Comparison of ENCODE assay signal across 14 mouse cellular contexts in genomic region chr17:7271522-7272134, GRCm38 (mm10). TPM values are rescaled to one million over a fixed set of nuclear protein-coding genes. Genes with fewer than 3 reads are reported as not detected.
DNase-seq lines count a peak whose midpoint lies in the region; ATAC-seq and TF ChIP-seq lines count a peak whose summit lies in the region.
"Had no signal": no experiment of that assay in that cellular context is flagged by ENCODE, and none has a peak within 500 bp of the region (broad histone marks: within the 10 kb centered on the region; RNA-seq: fewer than 3 reads in every experiment).

No protein-coding gene starts in this region.

- no peak overlapping the region for H3K4me2 ChIP-seq in lung, embryonic 14.5 days
- H3K4me2 ChIP-seq in embryonic facial prominence, embryonic 15.5 days (replicated peaks): no peak overlapping the region
- no peak overlapping the region for H3K4me2 ChIP-seq in myocyte (ENCODE audit: low read depth)
- H3K4me2 ChIP-seq: hindbrain, embryonic 15.5 days; liver, embryonic 13.5 days had no signal

- peaks cover 77% of the 10 kb centered on the region for H3K4me1 ChIP-seq in heart, embryonic 10.5 days
- peaks cover 14% of the 10 kb centered on the region; the same call in 1 of the 2 replicates for H3K4me1 ChIP-seq in lung, embryonic 14.5 days (ENCODE audit: insufficient read depth)
- peaks cover 17% of the 10 kb centered on the region for H3K4me1 ChIP-seq in embryonic facial prominence, embryonic 15.5 days
- H3K4me1 ChIP-seq: liver, embryonic 13.5 days had no signal

- peak; percentile 87 for ATAC-seq in lung, embryonic 14.5 days (ENCODE audit: insufficient read depth)
- peak; percentile 83 for ATAC-seq in embryonic facial prominence, embryonic 15.5 days (ENCODE audit: insufficient number of reproducible peaks, low FRiP score, low TSS enrichment, low read depth)

- intact Hi-C loops in heart, postnatal 14 days (cut with DNase I): no loop called here

- peaks cover 23% of the 10 kb centered on the region for H3K36me3 ChIP-seq in heart, embryonic 10.5 days
- H3K36me3 ChIP-seq in lung, embryonic 14.5 days (ENCODE audit: insufficient read depth): no peaks in the 10 kb centered on the region; the same call in 1 of the 2 replicates
- no peaks in the 10 kb centered on the region for H3K36me3 ChIP-seq in embryonic facial prominence, embryonic 15.5 days
- no peaks in the 10 kb centered on the region for H3K36me3 ChIP-seq in myocyte (ENCODE audit: control insufficient read depth, insufficient read depth)
- H3K36me3 ChIP-seq: hindbrain, embryonic 15.5 days; liver, embryonic 13.5 days had no signal

- no peaks in the 10 kb centered on the region for H3K79me2 ChIP-seq in myocyte (ENCODE audit: control insufficient read depth, insufficient read depth)

- TF ChIP-seq POLR2A in myocyte (IDR thresholded peaks at IDR 0.05; ENCODE audit: insufficient read length, low read depth): no peak

- peak overlapping the region; percentile 80 for H3K27ac ChIP-seq in heart, embryonic 10.5 days
- no peak overlapping the region for H3K27ac ChIP-seq in lung, embryonic 14.5 days (ENCODE audit: low read depth)
- H3K27ac ChIP-seq in embryonic facial prominence, embryonic 15.5 days (replicated peaks): no peak overlapping the region; the same call in 1 of the 2 replicates
- H3K27ac ChIP-seq: hindbrain, embryonic 15.5 days; liver, embryonic 13.5 days had no signal

- no peak overlapping the region for H3ac ChIP-seq in myocyte (ENCODE audit: control insufficient read depth, insufficient read length)

- WGBS in heart, embryonic 10.5 days: 43% methylated on average over 10 of the region's 10 CpGs
- WGBS in lung, embryonic 14.5 days: 12% methylated on average over 10 of the region's 10 CpGs
- 43% methylated on average over 10 of the region's 10 CpGs for WGBS in embryonic facial prominence, embryonic 15.5 days

- no peaks in the 10 kb centered on the region for H3K9me3 ChIP-seq in heart, embryonic 10.5 days
- no peaks in the 10 kb centered on the region for H3K9me3 ChIP-seq in lung, embryonic 14.5 days (ENCODE audit: low read depth, low read length)
- no peaks in the 10 kb centered on the region for H3K9me3 ChIP-seq in embryonic facial prominence, embryonic 15.5 days (replicated peaks)
- H3K9me3 ChIP-seq: hindbrain, embryonic 15.5 days; liver, embryonic 13.5 days had no signal

- no peak for TF ChIP-seq CTCF in lung, embryonic 14.5 days (IDR thresholded peaks at IDR 0.05; ENCODE audit: low read depth)

- no peaks in the 10 kb centered on the region for H3K27me3 ChIP-seq in heart, embryonic 10.5 days (ENCODE audit: insufficient read depth, poor library complexity, severe bottlenecking)
- H3K27me3 ChIP-seq in lung, embryonic 14.5 days (ENCODE audit: insufficient read depth, low read length): no peaks in the 10 kb centered on the region; the same call in 1 of the 2 replicates
- no peaks in the 10 kb centered on the region for H3K27me3 ChIP-seq in embryonic facial prominence, embryonic 15.5 days
- H3K27me3 ChIP-seq in myocyte (ENCODE audit: control insufficient read depth, insufficient read depth, insufficient read length): no peaks in the 10 kb centered on the region
- H3K27me3 ChIP-seq: hindbrain, embryonic 15.5 days; liver, embryonic 13.5 days had no signal

- H3K4me3 ChIP-seq in heart, embryonic 10.5 days: no peak overlapping the region
- no peak overlapping the region for H3K4me3 ChIP-seq in lung, embryonic 14.5 days (ENCODE audit: low read depth, low read length)
- H3K4me3 ChIP-seq in embryonic facial prominence, embryonic 15.5 days (replicated peaks): no peak overlapping the region
- H3K4me3 ChIP-seq in myocyte: no peak overlapping the region
- H3K4me3 ChIP-seq: hindbrain, embryonic 15.5 days; liver, embryonic 13.5 days had no signal

- no peak overlapping the region for H3K9ac ChIP-seq in lung, embryonic 14.5 days
- no peak overlapping the region for H3K9ac ChIP-seq in embryonic facial prominence, embryonic 15.5 days
- H3K9ac ChIP-seq: hindbrain, embryonic 15.5 days; liver, embryonic 13.5 days had no signal

- DNase-seq in heart, embryonic 10.5 days (ENCODE audit: low spot score): no peak
- no peak for DNase-seq in heart, postnatal 14 days
- peak; percentile 80 for DNase-seq in lung, embryonic 14.5 days
- DNase-seq in lung, postnatal 14 days: no peak
- DNase-seq in cerebellum, postnatal 14 days: no peak
- DNase-seq in left cerebral cortex, adult 8-10 months (ENCODE audit: low spot score in 2 of 2): no peak
- DNase-seq: adrenal gland, adult 8-10 months; B cell, adult 2 months; cerebellum, adult 11 months; liver, embryonic 13.5 days had no signal

TF ChIP-seq in myocyte, 11 proteins besides CTCF, POLR2A, EP300 and RAD21:
- TF ChIP-seq TCF3 (IDR thresholded peaks at IDR 0.05; ENCODE audit: insufficient read length, low read depth) (peak; percentile 86), MYOD1 (IDR thresholded peaks at IDR 0.05; ENCODE audit: control insufficient read depth in 1 of 3, insufficient read length in 2 of 3, low read depth in 2 of 3) (peak; percentile 68 to 91 (median 91)), E2F4 (IDR thresholded peaks at IDR 0.05; ENCODE audit: insufficient read depth) (no peak), CEBPB (IDR thresholded peaks at IDR 0.05; ENCODE audit: insufficient read depth, poor library complexity, severe bottlenecking) (no peak), TCF12 (IDR thresholded peaks at IDR 0.05; ENCODE audit: insufficient read depth, poor library complexity, severe bottlenecking) (peak; percentile 37), MAX (IDR thresholded peaks at IDR 0.05; ENCODE audit: low read depth) (no peak), MYOG (IDR thresholded peaks at IDR 0.05; ENCODE audit: control insufficient read depth in 1 of 3, insufficient read depth in 1 of 3, insufficient read length in 2 of 3, low read depth in 2 of 3) (peak; percentile 88 to 95 (median 94))

RNA-seq across cellular contexts. Expression of gene Tcp10a, which starts 52.8 kb away (rescaled TPM):
- 0.06 and 0.12 TPM in 2 replicates for polyA plus RNA-seq in heart, embryonic 10.5 days (2016; fragmentation: Nextera tagmentation; extraction: Ambion mirVana)
- total RNA-seq in heart, postnatal 14 days (2021): not detected
- not detected in 2 replicates for polyA plus RNA-seq in lung, embryonic 14.5 days (2014; fragmentation: Nextera tagmentation; extraction: Ambion mirVana)
- polyA plus RNA-seq in embryonic facial prominence, embryonic 15.5 days (2015; fragmentation: Nextera tagmentation; extraction: Ambion mirVana): not detected in 2 replicates
- polyA plus RNA-seq in myocyte (2012; fragmentation: generic; extraction: Trizol): not detected
- under 1 TPM in 1 of 4 experiments, not detected in 3; 0.27 TPM for total RNA-seq in left cerebral cortex, adult 8-10 months (2022)
- total RNA-seq: midbrain, postnatal 0 days had no signal
- polyA plus RNA-seq: hindbrain, embryonic 15.5 days; liver, embryonic 13.5 days had no signal
